Mouse (Mus musculus) liver, embryonic 16.5 days (tissue): ENCODE measurements around the gene Hoxd10. TPM values are rescaled to one million over a fixed set of nuclear protein-coding genes. Genes with fewer than 3 reads are reported as not detected.

ENCODE experiments used
- ATAC-seq: fragments of 200-750 bp; cut with Nextera tagmentation; 2 replicates; pipeline ENCODE4 v1.8.0; 2017; ENCODE audit warnings: low read depth, mild to moderate bottlenecking, moderate number of reproducible peaks, moderate library complexity
- H3K27ac ChIP-seq: fragments of 300-500 bp; sonication (generic); 2 replicates; pipeline ENCODE4 v1.5.1; 2014; ENCODE audit warnings: mild to moderate bottlenecking, low read length
- H3K27me3 ChIP-seq: fragments of 300-500 bp; sonication (generic); 2 replicates; pipeline ENCODE4 v1.6.1; 2014; ENCODE audit warnings: low read depth, low read length, mixed read lengths; ENCODE audit not compliant: control insufficient read depth, insufficient read depth
- H3K36me3 ChIP-seq: fragments of 300-500 bp; sonication (generic); 2 replicates; pipeline ENCODE4 v1.6.1; 2014; ENCODE audit warnings: mild to moderate bottlenecking; ENCODE audit not compliant: control insufficient read depth, insufficient read depth
- H3K4me1 ChIP-seq: fragments of 300-500 bp; sonication (generic); 2 replicates; pipeline ENCODE4 v1.6.1; 2014; ENCODE audit warnings: low read depth, low read length, mixed read lengths; ENCODE audit not compliant: control insufficient read depth
- H3K4me2 ChIP-seq: fragments of 300-500 bp; sonication (generic); 2 replicates; pipeline ENCODE4 v1.6.1; 2014; ENCODE audit warnings: low read depth, low read length, mixed read lengths
- H3K4me3 ChIP-seq: fragments of 300-500 bp; sonication (generic); 2 replicates; pipeline ENCODE4 v1.5.1; 2014; ENCODE audit warnings: low read depth, mild to moderate bottlenecking, low read length
- H3K9ac ChIP-seq: fragments of 300-500 bp; sonication (generic); 2 replicates; pipeline ENCODE4 v1.6.1; 2014; ENCODE audit warnings: low read depth, low read length
- H3K9me3 ChIP-seq: fragments of 300-500 bp; sonication (generic); replicated peaks from 2 replicates; pipeline ENCODE4 v1.6.1; 2016; ENCODE audit warnings: low read length; ENCODE audit not compliant: control insufficient read depth
- WGBS: fragments of 180-500 bp; shearing (Covaris S2); extraction: QIAGEN DNeasy Blood & Tissue Kit; methylation state at CpG from one replicate; pipeline ENCODE4 v1.1.7; 2014; ENCODE audit not compliant: insufficient replicate concordance; 5-methylcytosine and 5-hydroxymethylcytosine counted together
- polyA plus RNA-seq: library from polyadenylated mRNA; unstranded; fragments of >200 nt; fragmentation: Nextera tagmentation; extraction: Ambion mirVana; gene quantifications from 2 replicates; pipeline ENCODE4 v1.2.1, GENCODE M21; 2015

Gene Hoxd10
- polyA plus RNA-seq, 1 experiment from 2014 or later, result not detected

- H3K27ac ChIP-seq, result no peak overlapping the region
- H3K4me1 ChIP-seq, result no peaks in the 10 kb centered on the region
- no peaks in the 10 kb centered on the region for H3K36me3 ChIP-seq
- H3K9me3 ChIP-seq, result no peaks in the 10 kb centered on the region
- WGBS, result 2% methylated on average over 14 of the region's 14 CpGs
- H3K9ac ChIP-seq, result no peak overlapping the region
- no peak for ATAC-seq
- no peak overlapping the region for H3K4me2 ChIP-seq
- peaks cover 96% of the 10 kb centered on the region for H3K27me3 ChIP-seq
- no peak overlapping the region for H3K4me3 ChIP-seq
Observed at GRCm38 (mm10) chr2:74661685-74662084, 30.0 kb upstream of the Hoxd10 start.

- WGBS, result 3% methylated on average over 18 of the region's 18 CpGs
- no peaks in the 10 kb centered on the region for H3K9me3 ChIP-seq
- no peak for ATAC-seq
Observed at GRCm38 (mm10) chr2:74663291-74663925, 28.3 kb upstream of the Hoxd10 start.

DNA sequence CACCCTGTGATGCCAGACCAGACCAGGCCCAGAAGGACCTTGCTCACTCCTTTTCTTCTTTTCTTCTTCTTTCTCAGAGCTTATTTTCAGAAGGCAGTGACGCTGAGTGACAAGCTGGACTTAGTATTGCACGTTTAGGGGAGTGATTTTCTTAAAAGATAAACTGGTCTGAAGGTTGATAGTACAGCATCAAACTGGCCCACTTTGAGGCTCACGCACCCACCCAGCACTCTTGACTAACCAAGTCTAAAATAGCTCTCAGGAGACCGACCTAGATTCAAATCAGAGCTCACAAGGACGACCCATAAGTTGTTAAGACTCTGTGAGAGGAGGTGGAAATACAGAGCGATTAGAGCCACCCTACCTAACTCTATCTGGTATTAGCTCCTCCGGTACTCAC, 25.3 kb upstream of the Hoxd10 start:
- no peak overlapping the region for H3K9ac ChIP-seq
- no peak overlapping the region for H3K4me2 ChIP-seq
- WGBS, result 3% methylated on average over 7 of the region's 7 CpGs
- ATAC-seq, result no peak
- H3K4me3 ChIP-seq, result no peak overlapping the region
- H3K27me3 ChIP-seq, result peaks cover 93% of the 10 kb centered on the region
- H3K4me1 ChIP-seq, result no peaks in the 10 kb centered on the region
- no peak overlapping the region for H3K27ac ChIP-seq
- no peaks in the 10 kb centered on the region for H3K36me3 ChIP-seq
- no peaks in the 10 kb centered on the region for H3K9me3 ChIP-seq

More at GRCm38 (mm10) chr2:74663291-74663925, 28.3 kb upstream of the Hoxd10 start:
- no peaks in the 10 kb centered on the region for H3K36me3 ChIP-seq
- H3K4me1 ChIP-seq, result no peaks in the 10 kb centered on the region
- no peak overlapping the region for H3K27ac ChIP-seq
- H3K27me3 ChIP-seq, result peaks cover 95% of the 10 kb centered on the region
- H3K4me2 ChIP-seq, result no peak overlapping the region
- H3K9ac ChIP-seq, result no peak overlapping the region
- H3K4me3 ChIP-seq, result no peak overlapping the region

DNA sequence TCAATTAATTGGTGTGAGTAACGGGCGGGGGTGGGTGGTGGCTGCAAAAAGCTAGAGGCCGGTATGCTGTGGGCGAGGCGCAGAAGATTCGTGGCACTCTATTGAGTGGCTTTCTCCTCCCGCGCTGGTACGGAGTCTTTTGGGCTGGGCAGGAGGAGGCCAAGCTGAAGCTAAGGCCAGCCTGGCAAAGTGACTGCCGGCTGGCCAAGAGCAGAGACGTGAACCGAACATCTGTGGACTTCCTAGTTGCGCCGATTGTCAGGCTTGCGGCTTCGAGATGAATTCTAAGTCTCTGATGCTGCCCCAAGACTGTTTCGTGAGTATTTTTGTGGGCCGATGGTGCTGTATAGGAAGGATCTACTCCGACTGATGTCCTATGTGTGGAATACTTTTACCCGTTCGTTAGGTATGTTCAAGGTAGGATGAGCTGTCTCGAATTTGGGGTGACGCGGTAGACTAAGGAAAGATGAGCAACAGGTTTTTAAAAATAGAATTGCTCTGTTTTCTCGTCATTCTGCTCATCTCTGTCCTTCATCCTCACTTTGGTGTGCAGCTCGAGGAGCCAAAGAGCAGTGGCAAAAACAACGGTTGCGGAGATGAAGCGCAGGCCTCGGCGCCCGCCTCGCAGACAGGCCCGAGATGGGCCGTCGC, 24.4 kb upstream of the Hoxd10 start:
- peaks cover 93% of the 10 kb centered on the region for H3K27me3 ChIP-seq
- H3K4me2 ChIP-seq, result no peak overlapping the region
- ATAC-seq, result no peak
- no peak overlapping the region for H3K9ac ChIP-seq
- no peaks in the 10 kb centered on the region for H3K9me3 ChIP-seq
- no peaks in the 10 kb centered on the region for H3K36me3 ChIP-seq
- WGBS, result 3% methylated on average over 36 of the region's 36 CpGs
- no peaks in the 10 kb centered on the region for H3K4me1 ChIP-seq
- H3K27ac ChIP-seq, result no peak overlapping the region
- no peak overlapping the region for H3K4me3 ChIP-seq

DNA sequence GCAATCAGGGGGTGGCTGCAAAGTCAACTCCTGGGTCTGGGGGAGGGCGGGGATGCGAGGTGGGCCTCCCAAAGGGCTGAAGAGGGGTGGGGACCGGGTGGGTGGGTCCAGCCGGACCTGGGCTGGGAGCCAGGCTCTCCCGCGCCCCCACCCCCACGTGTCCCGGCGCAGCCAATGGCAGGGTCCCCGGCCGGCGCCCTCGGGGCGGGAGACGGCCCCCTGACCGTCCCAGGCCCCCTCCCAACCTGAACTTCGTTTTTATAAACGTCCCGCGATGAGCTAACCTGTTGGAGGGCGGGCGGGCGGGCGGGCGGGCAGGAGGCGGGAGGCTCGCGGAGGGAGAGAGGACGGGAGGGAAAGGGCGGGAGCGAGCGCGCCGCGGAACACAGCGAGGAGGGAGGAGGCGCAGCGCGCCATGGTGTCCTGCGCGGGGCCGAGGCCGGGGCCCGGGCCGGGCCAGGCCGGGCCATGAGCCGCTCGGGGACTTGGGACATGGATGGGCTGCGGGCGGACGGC, 23.8 kb upstream of the Hoxd10 start, which contains the start of gene Hoxd13:
Gene Hoxd13 (plus strand): TSS at position 469 of the 516 bp plus-strand sequence.
- no peak for ATAC-seq
- Histone ChIP-seq H3K9ac (no peak within 1 kb of the TSS), H3K27me3 (peaks cover 94% of the 10 kb centered on the region)

DNA sequence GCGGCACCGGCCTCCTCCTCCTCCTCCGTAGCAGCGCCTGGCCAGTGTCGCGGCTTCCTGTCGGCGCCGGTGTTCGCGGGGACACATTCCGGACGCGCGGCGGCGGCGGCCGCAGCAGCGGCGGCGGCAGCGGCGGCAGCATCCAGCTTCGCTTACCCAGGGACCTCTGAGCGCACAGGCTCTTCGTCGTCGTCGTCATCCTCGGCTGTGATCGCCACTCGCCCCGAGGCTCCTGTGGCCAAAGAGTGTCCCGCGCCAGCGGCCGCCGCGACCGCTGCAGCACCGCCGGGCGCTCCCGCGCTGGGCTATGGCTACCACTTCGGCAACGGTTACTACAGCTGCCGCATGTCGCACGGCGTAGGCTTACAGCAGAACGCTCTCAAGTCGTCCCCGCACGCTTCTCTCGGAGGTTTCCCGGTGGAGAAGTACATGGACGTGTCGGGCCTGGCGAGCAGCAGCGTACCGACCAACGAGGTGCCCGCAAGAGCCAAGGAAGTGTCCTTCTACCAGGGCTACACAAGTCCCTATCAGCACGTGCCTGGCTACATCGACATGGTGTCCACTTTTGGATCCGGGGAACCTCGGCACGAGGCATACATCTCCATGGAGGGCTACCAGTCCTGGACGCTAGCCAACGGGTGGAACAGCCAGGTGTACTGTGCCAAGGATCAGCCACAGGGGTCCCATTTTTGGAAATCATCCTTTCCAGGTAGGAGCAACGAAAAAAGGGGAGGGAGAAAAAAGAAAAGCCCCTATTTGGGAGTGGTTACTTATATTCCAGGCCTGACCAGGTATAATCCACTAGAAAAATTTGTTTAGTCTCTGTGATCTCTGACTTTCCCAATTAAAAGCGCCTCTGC, 23.1 kb upstream of the Hoxd10 start:
- Histone ChIP-seq H3K4me1 (no peaks in the 10 kb centered on the region), H3K9me3 (no peaks in the 10 kb centered on the region), H3K4me3 (peak overlapping the region; percentile 36), H3K27ac (no peak overlapping the region), H3K36me3 (no peaks in the 10 kb centered on the region), H3K9ac (no peak overlapping the region), H3K4me2 (peak overlapping the region; percentile 55), H3K27me3 (peaks cover 95% of the 10 kb centered on the region)
- WGBS, result under 1% methylated on average over 50 of the region's 74 CpGs
- ATAC-seq, result no peak

More for the DNA sequence above, 23.8 kb upstream of the Hoxd10 start, which contains the start of gene Hoxd13:
- H3K36me3 ChIP-seq, result no peaks in the 10 kb centered on the region
- peak within 1 kb of the TSS; percentile 36 for H3K4me3 ChIP-seq
- no peaks in the 10 kb centered on the region for H3K4me1 ChIP-seq
- H3K9me3 ChIP-seq, result no peaks in the 10 kb centered on the region
- H3K27ac ChIP-seq, result no peak within 1 kb of the TSS
- peak within 1 kb of the TSS; percentile 55 for H3K4me2 ChIP-seq
- WGBS, result 0% methylated on average over 29 of the region's 51 CpGs

DNA sequence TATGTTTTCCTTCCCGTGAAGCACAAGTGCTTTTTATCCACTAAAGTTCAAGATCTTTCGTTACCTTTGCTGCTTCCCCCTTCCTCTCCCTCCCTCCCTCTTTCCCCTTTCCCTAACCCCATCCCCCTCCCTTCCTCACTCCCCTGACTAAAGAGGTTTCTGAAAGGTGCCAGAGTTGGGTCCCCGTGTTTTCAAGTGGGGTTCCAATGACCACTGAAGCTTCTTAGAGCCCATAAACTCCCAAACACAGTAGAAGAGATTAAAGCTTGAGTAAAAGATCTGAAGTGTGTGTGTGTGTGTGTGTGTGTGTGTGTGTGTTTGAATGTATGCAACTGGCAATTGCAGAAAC, 22.5 kb upstream of the Hoxd10 start:
- H3K27me3 ChIP-seq, result peaks cover 95% of the 10 kb centered on the region
- H3K4me2 ChIP-seq, result no peak overlapping the region
- no peak overlapping the region for H3K9ac ChIP-seq
- no peaks in the 10 kb centered on the region for H3K9me3 ChIP-seq
- H3K27ac ChIP-seq, result no peak overlapping the region
- H3K4me3 ChIP-seq, result no peak overlapping the region
- no peaks in the 10 kb centered on the region for H3K4me1 ChIP-seq
- H3K36me3 ChIP-seq, result no peaks in the 10 kb centered on the region
- 2% methylated on average over 3 of the region's 3 CpGs for WGBS
- ATAC-seq, result no peak

- peaks cover 95% of the 10 kb centered on the region for H3K27me3 ChIP-seq
- H3K9me3 ChIP-seq, result no peaks in the 10 kb centered on the region
- no peak overlapping the region for H3K4me3 ChIP-seq
- no peaks in the 10 kb centered on the region for H3K4me1 ChIP-seq
- H3K4me2 ChIP-seq, result no peak overlapping the region
- no peaks in the 10 kb centered on the region for H3K36me3 ChIP-seq
- ATAC-seq, result no peak
- H3K27ac ChIP-seq, result no peak overlapping the region
- WGBS, result under 1% methylated on average over 14 of the region's 14 CpGs
- H3K9ac ChIP-seq, result no peak overlapping the region
Observed at GRCm38 (mm10) chr2:74669650-74670235, 22.0 kb upstream of the Hoxd10 start.
